Mouse (Mus musculus) lung, embryonic 15.5 days (tissue): ENCODE results near the gene Crlf2. TPM values are rescaled to one million over a fixed set of nuclear protein-coding genes. Genes with fewer than 3 reads are reported as not detected.

Experiments used
- polyA plus RNA-seq: library from polyadenylated mRNA; unstranded; fragments of >200 nt; fragmentation: Nextera tagmentation; extraction: Ambion mirVana; gene quantifications from 2 replicates; pipeline ENCODE4 v1.2.1, GENCODE M21; 2015

Crlf2 gene
- polyA plus RNA-seq, 1 experiment from 2014 or later = 17.0 TPM

Other genes with a start within 250 kb of the Crlf2 start
- gene Vmn2r16, start 228.8 kb downstream of the Crlf2 start, polyA plus RNA-seq = not detected in 2 replicates
- gene Vmn2r17, start 139.3 kb downstream of the Crlf2 start, polyA plus RNA-seq = not detected in 2 replicates
- gene 5430403G16Rik, start 132.0 kb upstream of the Crlf2 start, polyA plus RNA-seq = 2.5 and 2.6 TPM in 2 replicates
- 11.0 and 12.7 TPM in 2 replicates for gene 4930522L14Rik, start 192.9 kb upstream of the Crlf2 start, polyA plus RNA-seq